Mouse (Mus musculus): ENCODE data around the gene Asb10. TPM values are rescaled to one million over a fixed set of nuclear protein-coding genes. Genes with fewer than 3 reads are reported as not detected.
A peak's percentile ranks its signal among the peaks of the same experiment; 100 is the strongest.

Asb10 gene
- polyA plus RNA-seq, 2 experiments, result 1.1 to 2.7 TPM

DNA sequence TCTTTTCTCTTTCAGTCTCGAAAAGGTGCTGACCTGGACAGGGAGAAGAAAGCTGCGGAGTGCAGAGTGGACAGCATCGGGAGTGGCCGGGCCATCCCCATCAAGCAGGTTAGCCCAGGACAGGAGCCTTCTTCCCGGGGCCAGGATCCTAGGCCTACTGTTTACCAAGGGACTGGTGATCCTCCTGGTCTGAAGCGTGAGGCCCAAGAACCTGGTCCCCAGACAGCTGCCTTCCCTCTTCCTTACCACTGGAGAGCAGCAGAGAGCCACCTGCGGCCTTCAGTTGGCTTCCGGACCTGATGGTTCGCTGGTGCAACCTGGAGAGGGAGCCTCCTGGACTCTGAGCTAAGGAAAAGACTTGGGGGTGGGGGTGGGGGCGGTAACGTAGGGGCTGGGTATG lies 57.5 kb downstream of the Asb10 start:
- ATAC-seq (ENCODE audit: low FRiP score, low read depth), result peak; percentile 44; the same call in 1 of the 2 replicates
- H3K4me2 ChIP-seq (replicated peaks; ENCODE audit: low read depth, low read length, severe bottlenecking), result no peak overlapping the region
- peaks cover 79% of the 10 kb centered on the region for H3K36me3 ChIP-seq (ENCODE audit: control insufficient read depth, insufficient read depth, low read length)

More for the DNA sequence above, 57.5 kb downstream of the Asb10 start:
- no peaks in the 10 kb centered on the region for H3K9me3 ChIP-seq (ENCODE audit: control insufficient read depth, low read length)
- peak; percentile 68 for DNase-seq (ENCODE audit: low spot score)
- H3K4me3 ChIP-seq (replicated peaks; ENCODE audit: low read length), result no peak overlapping the region
- H3K27me3 ChIP-seq (ENCODE audit: control insufficient read depth, insufficient read depth, low read length), result no peaks in the 10 kb centered on the region
- H3K9ac ChIP-seq (ENCODE audit: low read depth, low read length, severe bottlenecking), result no peak overlapping the region
- peaks cover 4% of the 10 kb centered on the region; the same call in 1 of the 2 replicates for H3K4me1 ChIP-seq (ENCODE audit: control insufficient read depth, insufficient read depth, low read length)
- TF ChIP-seq POLR2A (IDR thresholded peaks at IDR 0.05; ENCODE audit: borderline replicate concordance, extremely low read depth, insufficient read depth, insufficient read length), result no peak
- H3K27ac ChIP-seq (replicated peaks; ENCODE audit: low read depth, low read length), result no peak overlapping the region
- 25% methylated on average over 11 of the region's 11 CpGs for WGBS

Other genes starting within 250 kb of the Asb10 start
- gene Kcnh2, start 189.4 kb downstream of the Asb10 start, polyA plus RNA-seq (2012; rRNA removed), result 16.2 and 26.5 TPM in 2 replicates
- gene Kcnh2, start 189.4 kb downstream of the Asb10 start, polyA plus RNA-seq (2014; fragmentation: Nextera tagmentation; extraction: Ambion mirVana), result 2.8 and 3.8 TPM in 2 replicates
- 7.3 and 7.4 TPM in 2 replicates for gene Nos3, start 176.2 kb downstream of the Asb10 start, polyA plus RNA-seq (2012; rRNA removed)
- gene Nos3, start 176.2 kb downstream of the Asb10 start, polyA plus RNA-seq (2014; fragmentation: Nextera tagmentation; extraction: Ambion mirVana), result 4.8 and 6.1 TPM in 2 replicates
- gene Atg9b, start 148.8 kb downstream of the Asb10 start, polyA plus RNA-seq (2012; rRNA removed), result 1.7 and 2.4 TPM in 2 replicates
- 0.54 and 1.3 TPM in 2 replicates for gene Atg9b, start 148.8 kb downstream of the Asb10 start, polyA plus RNA-seq (2014; fragmentation: Nextera tagmentation; extraction: Ambion mirVana)
- gene Abcb8, start 147.3 kb downstream of the Asb10 start, polyA plus RNA-seq (2012; rRNA removed), result 45.3 and 58.3 TPM in 2 replicates
- 35.8 and 37.3 TPM in 2 replicates for gene Abcb8, start 147.3 kb downstream of the Asb10 start, polyA plus RNA-seq (2014; fragmentation: Nextera tagmentation; extraction: Ambion mirVana)
- 3.0 and 6.2 TPM in 2 replicates for gene Asic3, start 127.6 kb downstream of the Asb10 start, polyA plus RNA-seq (2012; rRNA removed)
- gene Asic3, start 127.6 kb downstream of the Asb10 start, polyA plus RNA-seq (2014; fragmentation: Nextera tagmentation; extraction: Ambion mirVana), result 0.36 and 1.2 TPM in 2 replicates
- 127 and 165 TPM in 2 replicates for gene Cdk5, start 117.4 kb downstream of the Asb10 start, polyA plus RNA-seq (2012; rRNA removed)
- 51.7 TPM in 2 replicates for gene Cdk5, start 117.4 kb downstream of the Asb10 start, polyA plus RNA-seq (2014; fragmentation: Nextera tagmentation; extraction: Ambion mirVana)
- gene Slc4a2, start 117.1 kb downstream of the Asb10 start, polyA plus RNA-seq (2012; rRNA removed), result 69.1 and 84.1 TPM in 2 replicates
- gene Slc4a2, start 117.1 kb downstream of the Asb10 start, polyA plus RNA-seq (2014; fragmentation: Nextera tagmentation; extraction: Ambion mirVana), result 30.0 and 37.1 TPM in 2 replicates
- gene Fastk, start 95.7 kb downstream of the Asb10 start, polyA plus RNA-seq (2012; rRNA removed), result 295 and 397 TPM in 2 replicates
- gene Fastk, start 95.7 kb downstream of the Asb10 start, polyA plus RNA-seq (2014; fragmentation: Nextera tagmentation; extraction: Ambion mirVana), result 113 and 120 TPM in 2 replicates
- gene Tmub1, start 93.1 kb downstream of the Asb10 start, polyA plus RNA-seq (2012; rRNA removed), result 29.8 and 35.5 TPM in 2 replicates
- gene Tmub1, start 93.1 kb downstream of the Asb10 start, polyA plus RNA-seq (2014; fragmentation: Nextera tagmentation; extraction: Ambion mirVana), result 23.2 and 23.5 TPM in 2 replicates
- 103 and 114 TPM in 2 replicates for gene Agap3, start 88.8 kb downstream of the Asb10 start, polyA plus RNA-seq (2012; rRNA removed)
- 57.9 and 61.7 TPM in 2 replicates for gene Agap3, start 88.8 kb downstream of the Asb10 start, polyA plus RNA-seq (2014; fragmentation: Nextera tagmentation; extraction: Ambion mirVana)
- gene Gbx1, start 13.8 kb downstream of the Asb10 start, polyA plus RNA-seq (2012; rRNA removed), result 0.04 and 0.05 TPM in 2 replicates
- gene Gbx1, start 13.8 kb downstream of the Asb10 start, polyA plus RNA-seq (2014; fragmentation: Nextera tagmentation; extraction: Ambion mirVana), result not detected in 2 replicates
- gene 4931409K22Rik, start 15.8 kb upstream of the Asb10 start, polyA plus RNA-seq (2012; rRNA removed), result 0.35 and 0.51 TPM in 2 replicates
- 0.12 and 0.17 TPM in 2 replicates for gene 4931409K22Rik, start 15.8 kb upstream of the Asb10 start, polyA plus RNA-seq (2014; fragmentation: Nextera tagmentation; extraction: Ambion mirVana)
- gene Abcf2, start 36.5 kb upstream of the Asb10 start, polyA plus RNA-seq (2012; rRNA removed), result 81.0 and 82.5 TPM in 2 replicates
- 94.3 TPM in 2 replicates for gene Abcf2, start 36.5 kb upstream of the Asb10 start, polyA plus RNA-seq (2014; fragmentation: Nextera tagmentation; extraction: Ambion mirVana)
- gene Chpf2, start 45.8 kb upstream of the Asb10 start, polyA plus RNA-seq (2012; rRNA removed), result 56.2 and 57.0 TPM in 2 replicates
- 21.3 and 23.1 TPM in 2 replicates for gene Chpf2, start 45.8 kb upstream of the Asb10 start, polyA plus RNA-seq (2014; fragmentation: Nextera tagmentation; extraction: Ambion mirVana)
- gene Smarcd3, start 83.4 kb upstream of the Asb10 start, polyA plus RNA-seq (2012; rRNA removed), result 91.5 and 93.6 TPM in 2 replicates
- 52.7 and 59.6 TPM in 2 replicates for gene Smarcd3, start 83.4 kb upstream of the Asb10 start, polyA plus RNA-seq (2014; fragmentation: Nextera tagmentation; extraction: Ambion mirVana)
- 37.1 and 39.4 TPM in 2 replicates for gene Nub1, start 144.6 kb upstream of the Asb10 start, polyA plus RNA-seq (2012; rRNA removed)
- gene Nub1, start 144.6 kb upstream of the Asb10 start, polyA plus RNA-seq (2014; fragmentation: Nextera tagmentation; extraction: Ambion mirVana), result 33.4 and 35.1 TPM in 2 replicates
- 37.5 and 59.4 TPM in 2 replicates for gene Wdr86, start 189.7 kb upstream of the Asb10 start, polyA plus RNA-seq (2012; rRNA removed)
- gene Wdr86, start 189.7 kb upstream of the Asb10 start, polyA plus RNA-seq (2014; fragmentation: Nextera tagmentation; extraction: Ambion mirVana), result 25.4 and 32.0 TPM in 2 replicates
- gene Crygn, start 217.0 kb upstream of the Asb10 start, polyA plus RNA-seq (2012; rRNA removed), result 0.09 TPM in 1 of 2 replicates, not detected in the other
- 1.0 and 2.3 TPM in 2 replicates for gene Crygn, start 217.0 kb upstream of the Asb10 start, polyA plus RNA-seq (2014; fragmentation: Nextera tagmentation; extraction: Ambion mirVana)